Mouse (Mus musculus) CH12.LX (cell line): Measurements from ENCODE around the gene Matk. TPM values are rescaled to one million over a fixed set of nuclear protein-coding genes. Genes with fewer than 3 reads are reported as not detected.

ENCODE experiments used
- DNase-seq: peaks from one replicate; pipeline ENCODE4 v3.0.0-alpha.2; 2013; ENCODE audit errors: extremely low read depth
- H3K27ac ChIP-seq: 2 replicates; pipeline ENCODE4 v1.5.1; 2012; ENCODE audit warnings: low read depth, mild to moderate bottlenecking, control low read depth, moderate library complexity; ENCODE audit not compliant: insufficient read depth
- H3K27me3 ChIP-seq: replicated peaks from 2 replicates; pipeline ENCODE3; 2012; ENCODE audit warnings: inconsistent platforms
- H3K36me3 ChIP-seq, 2 experiments: replicated peaks in 1 of 2; 2 replicates each; pipeline versions ENCODE3 to v1.6.1; 2012; ENCODE audit warnings: inconsistent platforms in 1 of 2, low read length in 1 of 2, mild to moderate bottlenecking in 1 of 2, mixed read lengths in 1 of 2, moderate library complexity in 1 of 2; ENCODE audit not compliant: control insufficient read depth in 1 of 2, insufficient read depth in 1 of 2
- H3K4me1 ChIP-seq, 2 experiments: 2 replicates each; pipeline ENCODE4 v1.6.1; 2012; ENCODE audit warnings: inconsistent platforms in 1 of 2, moderate library complexity in 1 of 2; ENCODE audit not compliant: insufficient read depth in 2 of 2, control insufficient read depth in 1 of 2
- H3K4me2 ChIP-seq: 2 replicates; pipeline ENCODE4 v1.6.1; 2012; ENCODE audit warnings: low read depth, mild to moderate bottlenecking, control low read depth; ENCODE audit not compliant: poor library complexity, insufficient read depth, severe bottlenecking
- H3K4me3 ChIP-seq, 3 experiments: fragments of 150-350 bp in 1 of 3; sonication (generic) in 1 of 3; replicated peaks in 1 of 3; 2 replicates each; pipeline versions ENCODE3 to v1.5.1; 2011 to 2012; ENCODE audit warnings: low read depth in 2 of 3, low read length in 2 of 3, mild to moderate bottlenecking in 2 of 3, moderate library complexity in 2 of 3, control low read depth in 1 of 3, improper control_type of control experiment in 1 of 3, inconsistent platforms in 1 of 3, mixed read lengths in 1 of 3; ENCODE audit not compliant: poor library complexity in 1 of 3
- H3K79me2 ChIP-seq: replicated peaks from 2 replicates; pipeline ENCODE4 v1.6.1; 2012; ENCODE audit warnings: mild to moderate bottlenecking, moderate library complexity; ENCODE audit not compliant: control insufficient read depth, poor library complexity, insufficient read depth, severe bottlenecking; ENCODE audit errors: extremely low read depth
- H3K9ac ChIP-seq: 2 replicates; pipeline ENCODE4 v1.6.1; 2012; ENCODE audit warnings: low read depth, mild to moderate bottlenecking, control low read depth, moderate library complexity; ENCODE audit not compliant: insufficient read depth
- H3K9me3 ChIP-seq: replicated peaks from 2 replicates; pipeline ENCODE3; 2012; ENCODE audit warnings: low read length, inconsistent platforms, mixed read lengths
- CHD1 ChIP-seq: IDR thresholded peaks from 2 replicates; pipeline ENCODE4 v1.6.1; 2012; ENCODE audit warnings: low read depth, low read length, improper control_type of control experiment, inconsistent platforms
- CHD2 ChIP-seq: IDR thresholded peaks from 2 replicates; pipeline ENCODE4 v1.6.1; 2011; ENCODE audit warnings: low read length, improper control_type of control experiment
- ELF1 ChIP-seq: IDR thresholded peaks from 2 replicates; pipeline ENCODE4 v1.6.1; 2014; ENCODE audit warnings: low read depth, mild to moderate bottlenecking, inconsistent platforms, low read length, improper control_type of control experiment
- EP300 ChIP-seq: IDR thresholded peaks from 2 replicates; pipeline ENCODE4 v1.6.1; 2011; ENCODE audit warnings: low read length, improper control_type of control experiment
- GABPA ChIP-seq: IDR thresholded peaks from 2 replicates; pipeline ENCODE4 v1.6.1; 2012; ENCODE audit warnings: low read depth, low read length, improper control_type of control experiment, inconsistent platforms; ENCODE audit not compliant: insufficient replicate concordance
- IRF4 ChIP-seq: IDR thresholded peaks from 2 replicates; pipeline ENCODE4 v1.6.1; 2014; ENCODE audit warnings: low read depth, mild to moderate bottlenecking, inconsistent platforms, low read length, improper control_type of control experiment
- JUN ChIP-seq: IDR thresholded peaks from 2 replicates; pipeline ENCODE4 v1.6.1; 2011; ENCODE audit warnings: low read depth, mild to moderate bottlenecking, low read length, improper control_type of control experiment, moderate library complexity; ENCODE audit not compliant: insufficient read depth
- JUND ChIP-seq: conservative IDR thresholded peaks from 2 replicates; pipeline ENCODE4 v1.6.1; 2011; ENCODE audit warnings: low read depth, low read length, improper control_type of control experiment
- KAT2A ChIP-seq: IDR thresholded peaks from 2 replicates; pipeline ENCODE4 v1.6.1; 2012; ENCODE audit warnings: low read length, improper control_type of control experiment, inconsistent platforms; ENCODE audit not compliant: insufficient replicate concordance
- MAFK ChIP-seq: IDR thresholded peaks from 2 replicates; pipeline ENCODE4 v1.6.1; 2011; ENCODE audit warnings: low read length, improper control_type of control experiment; ENCODE audit not compliant: insufficient replicate concordance
- MAX ChIP-seq: IDR thresholded peaks from 2 replicates; pipeline ENCODE4 v1.6.1; 2011; ENCODE audit warnings: low read length, improper control_type of control experiment
- MXI1 ChIP-seq: IDR thresholded peaks from 2 replicates; pipeline ENCODE4 v1.6.1; 2011; ENCODE audit warnings: mild to moderate bottlenecking, low read depth, low read length, improper control_type of control experiment
- NELFE ChIP-seq: IDR thresholded peaks from 2 replicates; pipeline ENCODE4 v1.6.1; 2011; ENCODE audit warnings: low read depth, low read length, improper control_type of control experiment
- NRF1 ChIP-seq: IDR thresholded peaks from 2 replicates; pipeline ENCODE4 v1.6.1; 2014; ENCODE audit warnings: low read depth, mild to moderate bottlenecking, inconsistent platforms, low read length, improper control_type of control experiment, moderate library complexity
- POLR2AphosphoS2 ChIP-seq: IDR thresholded peaks from 2 replicates; pipeline ENCODE4 v1.6.1; 2011; ENCODE audit warnings: low read depth, low read length, improper control_type of control experiment
- RAD21 ChIP-seq: IDR thresholded peaks from 2 replicates; pipeline ENCODE4 v1.6.1; 2011; ENCODE audit warnings: low read depth, mild to moderate bottlenecking, low read length, improper control_type of control experiment, moderate library complexity
- RCOR1 ChIP-seq: conservative IDR thresholded peaks from 2 replicates; pipeline ENCODE4 v1.6.1; 2012; ENCODE audit warnings: low read depth, mild to moderate bottlenecking, inconsistent platforms, low read length, improper control_type of control experiment
- SIN3A ChIP-seq: IDR thresholded peaks from 2 replicates; pipeline ENCODE4 v1.6.1; 2012; ENCODE audit warnings: low read length, improper control_type of control experiment, inconsistent platforms
- SMC3 ChIP-seq: IDR thresholded peaks from 2 replicates; pipeline ENCODE4 v1.6.1; 2011; ENCODE audit warnings: low read depth, low read length, improper control_type of control experiment
- TBP ChIP-seq: conservative IDR thresholded peaks from 2 replicates; pipeline ENCODE4 v1.6.1; 2011; ENCODE audit warnings: low read depth, low read length, improper control_type of control experiment
- TCF12 ChIP-seq: IDR thresholded peaks from 2 replicates; pipeline ENCODE4 v1.6.1; 2014; ENCODE audit warnings: low read depth, mild to moderate bottlenecking, inconsistent platforms, low read length, improper control_type of control experiment
- UBTF ChIP-seq: IDR thresholded peaks from 2 replicates; pipeline ENCODE4 v1.6.1; 2012; ENCODE audit warnings: low read depth, mild to moderate bottlenecking, inconsistent platforms, low read length, improper control_type of control experiment, moderate library complexity
- USF1 ChIP-seq: IDR thresholded peaks from 2 replicates; pipeline ENCODE4 v1.6.1; 2014; ENCODE audit warnings: low read depth, mild to moderate bottlenecking, inconsistent platforms, low read length, improper control_type of control experiment
- USF2 ChIP-seq: conservative IDR thresholded peaks from 2 replicates; pipeline ENCODE4 v1.6.1; 2011; ENCODE audit warnings: low read depth, low read length, improper control_type of control experiment
- ZC3H11A ChIP-seq: IDR thresholded peaks from 2 replicates; pipeline ENCODE4 v1.6.1; 2012; ENCODE audit warnings: low read depth, mild to moderate bottlenecking, inconsistent platforms, low read length, improper control_type of control experiment
- ZMIZ1 ChIP-seq: IDR thresholded peaks from 2 replicates; pipeline ENCODE4 v1.6.1; 2012; ENCODE audit warnings: low read depth, mild to moderate bottlenecking, inconsistent platforms, low read length, improper control_type of control experiment
- dilution Hi-C: fragments of 300-500 bp; cut with MboI; formaldehyde crosslinking; loops from 2 replicates; pipeline ENCODE4 v1.14.3; 2020; ENCODE audit warnings: low sequenced_read_pairs; ENCODE audit not compliant: extremely low pct_unique_long_range_greater_than_20kb, extremely low pct_ligation_motif_present
- in situ Hi-C: fragments of 300-500 bp; cut with MboI; formaldehyde crosslinking; loops from 3 replicates; pipeline ENCODE4 v1.14.3; 2019; ENCODE audit warnings: low sequenced_read_pairs, low pct_ligation_motif_present, low pct_unique_long_range_greater_than_20kb, mixed read lengths
- polyA plus RNA-seq: library from polyadenylated mRNA; unstranded; fragments of >175 nt; gene quantifications from 2 replicates; pipeline ENCODE4 v1.2.1, GENCODE M21; 2012; ENCODE audit warnings: low read depth; ENCODE audit not compliant: insufficient read length
- total RNA-seq, 2 experiments: library from RNA; depleted of rRNA; stranded (reverse); fragments of 300-350 nt in 1 of 2; fragments of >200 nt in 1 of 2; gene quantifications; 2 replicates each; pipeline ENCODE4 v1.2.3; 2012 to 2014

The Matk gene
- total and polyA plus RNA-seq, 3 experiments = 2.5 to 5.2 (median 3.9) TPM

- TF ChIP-seq USF1 (no peak), ZMIZ1 (no peak), ELF1 (peak; percentile 20; the same call in 1 of the 2 replicates), SIN3A (peak; percentile 80), MAFK (peak; percentile 67; the same call in 1 of the 2 replicates), NELFE (no peak), POLR2AphosphoS2 (no peak), TBP (no peak), RCOR1 (peak; percentile 70; the same call in 1 of the 2 replicates), GABPA (no peak), TCF12 (peak; percentile 97), MAX (no peak; the same call in 1 of the 2 replicates), RAD21 (no peak), IRF4 (peak; percentile 96), USF2 (no peak)
Observed at GRCm38 (mm10) chr10:81298369-81299100, 45.8 kb downstream of the Matk start (continued).

DNA sequence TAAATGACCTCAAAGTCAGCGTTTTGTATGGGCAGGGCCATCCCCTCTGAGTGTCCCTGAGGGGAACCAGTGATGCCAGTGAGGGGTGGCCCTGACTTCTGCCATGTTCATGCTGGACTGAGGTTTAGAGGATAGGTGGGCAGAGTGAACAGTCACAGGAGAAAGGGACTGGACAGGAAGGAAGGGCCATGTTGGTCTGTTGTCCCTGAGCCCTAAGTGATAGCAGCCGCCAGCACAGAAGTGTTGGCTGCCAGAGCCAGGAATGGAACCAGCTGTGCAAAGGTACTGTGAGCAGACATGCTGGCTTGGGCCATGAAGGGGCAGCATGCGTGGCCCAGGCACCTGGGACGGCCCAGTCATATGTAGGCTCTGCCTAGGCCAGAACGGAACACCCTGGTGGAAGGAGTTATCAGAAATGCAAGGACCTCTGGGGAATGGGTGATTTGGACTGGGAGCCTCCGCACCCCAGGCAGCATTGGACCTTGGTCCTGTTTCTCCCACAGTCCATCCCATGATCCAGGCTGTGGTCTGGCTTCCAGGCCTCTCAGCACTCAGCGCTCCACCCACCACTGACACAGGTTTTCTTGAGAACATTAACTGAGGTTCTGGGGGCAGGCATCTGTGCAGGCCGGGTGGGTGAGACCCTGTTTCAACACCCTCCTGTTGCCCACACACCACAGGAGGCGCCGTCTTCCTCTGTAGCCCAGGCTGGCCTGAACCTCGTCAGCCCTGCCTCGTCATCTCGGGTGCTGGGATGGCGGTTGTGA lies 47.0 kb downstream of the Matk start:
- dilution Hi-C loops = no loop called here
- peak overlapping the region; percentile 87 for H3K27ac ChIP-seq
- H3K9me3 ChIP-seq = no peaks in the 10 kb centered on the region
- no peak overlapping the region for H3K4me3 ChIP-seq
- peaks cover 65% of the 10 kb centered on the region for H3K79me2 ChIP-seq
- H3K9ac ChIP-seq = no peak overlapping the region
- in situ Hi-C loops = no loop called here
- no peaks in the 10 kb centered on the region for H3K27me3 ChIP-seq
- no peak for TF ChIP-seq RCOR1
- no peak for TF ChIP-seq CHD1
- TF ChIP-seq EP300 = no peak
- TF ChIP-seq UBTF = no peak
- TF ChIP-seq KAT2A = no peak
- no peak for TF ChIP-seq NRF1
- TF ChIP-seq ZC3H11A = no peak
- TF ChIP-seq TBP = no peak
- TF ChIP-seq POLR2AphosphoS2 = no peak
- TF ChIP-seq TCF12 = no peak
- no peak for TF ChIP-seq USF1
- TF ChIP-seq ZMIZ1 = no peak
- no peak for TF ChIP-seq SMC3
- no peak for TF ChIP-seq ELF1
- TF ChIP-seq JUN = no peak
- TF ChIP-seq CHD2 = no peak
- no peak for TF ChIP-seq IRF4
- no peak for TF ChIP-seq JUND
- TF ChIP-seq GABPA = no peak
- no peak for TF ChIP-seq MXI1
- TF ChIP-seq, all 38 proteins: peak for 0
- Histone ChIP-seq H3K4me2 (no peak overlapping the region), H3K4me1 (peaks cover 78 to 98% of the 10 kb centered on the region in 2 experiments), H3K36me3 (peaks cover 0 to 28% of the 10 kb centered on the region in 2 experiments)
- no peak for DNase-seq
